In the genomic region with DNA sequence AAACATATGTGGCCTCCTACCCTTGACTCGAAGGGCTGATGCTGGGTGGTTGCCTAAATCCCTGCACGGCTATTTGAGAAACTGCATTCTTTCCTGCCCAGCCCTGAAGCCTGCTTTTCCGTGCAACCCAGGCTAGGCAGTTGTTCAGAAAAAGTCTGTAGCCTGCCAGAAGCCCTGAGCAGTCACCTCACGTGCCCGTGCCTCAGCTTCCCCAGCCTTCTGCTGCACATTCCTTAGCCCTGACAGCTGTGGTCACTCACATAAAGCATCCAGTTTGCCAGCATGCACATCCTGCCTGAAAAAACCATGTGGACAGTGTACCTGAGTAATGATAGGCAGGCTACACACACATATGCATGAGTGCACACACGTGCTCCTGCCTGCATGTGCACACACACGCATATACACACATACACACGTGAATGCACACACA, we compare ENCODE assay signal across 8 mouse cellular contexts.
DNase-seq lines count a peak whose midpoint lies in the region; ATAC-seq lines count a peak whose summit lies in the region.

No protein-coding gene starts in this region.

- H3K27ac ChIP-seq in neural tube, embryonic 11.5 days (ENCODE audit: low read depth, low read length), result 0 out of 2 replicates have a peak overlapping the region, but pooled peaks have one; percentile 70
- H3K27ac ChIP-seq in limb, embryonic 10.5 days, result peak overlapping the region; percentile 73
- H3K27ac ChIP-seq in stomach, embryonic 16.5 days (ENCODE audit: low read length), result peak overlapping the region; percentile 89

- no peaks in the 10 kb centered on the region for H3K36me3 ChIP-seq in neural tube, embryonic 11.5 days (ENCODE audit: control insufficient read depth, insufficient read depth, low read length)
- H3K36me3 ChIP-seq in limb, embryonic 10.5 days, result no peaks in the 10 kb centered on the region
- H3K36me3 ChIP-seq in stomach, embryonic 16.5 days (ENCODE audit: control insufficient read depth, insufficient read depth, low read length), result no peaks in the 10 kb centered on the region

- 65% methylated on average over 8 of the region's 8 CpGs for WGBS in neural tube, embryonic 11.5 days
- 51% methylated on average over 8 of the region's 8 CpGs for WGBS in limb, embryonic 10.5 days
- 47% methylated on average over 8 of the region's 8 CpGs for WGBS in stomach, embryonic 16.5 days

- no peak overlapping the region for H3K9ac ChIP-seq in neural tube, embryonic 11.5 days (ENCODE audit: low read length)
- H3K9ac ChIP-seq in stomach, embryonic 16.5 days (ENCODE audit: low read length), result no peak overlapping the region

- no peak overlapping the region for H3K4me2 ChIP-seq in neural tube, embryonic 11.5 days (ENCODE audit: low read depth)
- H3K4me2 ChIP-seq in stomach, embryonic 16.5 days (ENCODE audit: low read depth, low read length), result no peak overlapping the region

- H3K4me1 ChIP-seq in neural tube, embryonic 11.5 days (ENCODE audit: control insufficient read depth, insufficient read depth, low read length), result peaks cover 24% of the 10 kb centered on the region
- H3K4me1 ChIP-seq in limb, embryonic 10.5 days, result peaks cover 59% of the 10 kb centered on the region
- peaks cover 36% of the 10 kb centered on the region for H3K4me1 ChIP-seq in stomach, embryonic 16.5 days (ENCODE audit: control insufficient read depth, insufficient read depth, low read length)

- H3K4me3 ChIP-seq in neural tube, embryonic 11.5 days (ENCODE audit: low read depth, low read length), result no peak overlapping the region
- H3K4me3 ChIP-seq in limb, embryonic 10.5 days, result 0 out of 2 replicates have a peak overlapping the region, but pooled peaks have one; percentile 9
- H3K4me3 ChIP-seq in stomach, embryonic 16.5 days (replicated peaks; ENCODE audit: low read length), result no peak overlapping the region

- ATAC-seq in neural tube, embryonic 11.5 days (ENCODE audit: insufficient read depth, low FRiP score, low TSS enrichment), result no peak
- peak; percentile 42 for ATAC-seq in stomach, embryonic 16.5 days (ENCODE audit: insufficient read depth, low FRiP score)
- no peak for ATAC-seq in erythroid progenitor cell, adult 5-6 weeks (replicated peaks; ENCODE audit: low FRiP score, poor library complexity, severe bottlenecking)
- ATAC-seq in frontal cortex, adult (ENCODE audit: low TSS enrichment), result no peak

- DNase-seq in neural tube, embryonic 11.5 days (ENCODE audit: low spot score), result peak; percentile 28
- no peak for DNase-seq in neural tube, embryonic 10.5 days (ENCODE audit: extremely low spot score, low spot score)
- peak; percentile 74 for DNase-seq in gastrocnemius, postnatal 25 days
- peak; percentile 36 for DNase-seq in limb, embryonic 10.5 days (ENCODE audit: low spot score)
- DNase-seq in frontal cortex, adult 2 months (ENCODE audit: extremely low spot score in 1 of 2, low spot score in 1 of 2), result no peak

- H3K9me3 ChIP-seq in neural tube, embryonic 11.5 days (ENCODE audit: control insufficient read depth, low read length), result no peaks in the 10 kb centered on the region
- no peaks in the 10 kb centered on the region for H3K9me3 ChIP-seq in limb, embryonic 10.5 days (replicated peaks)
- H3K9me3 ChIP-seq in stomach, embryonic 16.5 days (replicated peaks; ENCODE audit: control insufficient read depth, low read length), result no peaks in the 10 kb centered on the region

- no peaks in the 10 kb centered on the region; the same call in 1 of the 2 replicates for H3K27me3 ChIP-seq in neural tube, embryonic 11.5 days (ENCODE audit: control insufficient read depth, insufficient read depth, low read length)
- H3K27me3 ChIP-seq in limb, embryonic 10.5 days (ENCODE audit: low read depth, poor library complexity, severe bottlenecking), result peaks cover 34% of the 10 kb centered on the region
- no peaks in the 10 kb centered on the region for H3K27me3 ChIP-seq in stomach, embryonic 16.5 days (ENCODE audit: control insufficient read depth, insufficient read depth, low read length)

Comparison
In these comparisons a context has a peak if more than half of its experiments do, and no peak if none do; other contexts are left out.
1. DNase-seq: peak in neural tube, embryonic 11.5 days (single experiment), gastrocnemius, postnatal 25 days (single experiment) and limb, embryonic 10.5 days (single experiment); none in neural tube, embryonic 10.5 days (single experiment) and frontal cortex, adult 2 months (0 of 2).
2. Peak in every context shown above with its lines, with median percentiles within 50 percentile points of each other: H3K27ac ChIP-seq.